Mouse (Mus musculus): ENCODE data around the gene Tmem223. TPM values are rescaled to one million over a fixed set of nuclear protein-coding genes. Genes with fewer than 3 reads are reported as not detected.
A peak's percentile ranks its signal among the peaks of the same experiment; 100 is the strongest.

Tmem223 gene
- total RNA-seq, 4 experiments from 2014 or later = 58.9 to 78.6 (median 67.2) TPM

DNA sequence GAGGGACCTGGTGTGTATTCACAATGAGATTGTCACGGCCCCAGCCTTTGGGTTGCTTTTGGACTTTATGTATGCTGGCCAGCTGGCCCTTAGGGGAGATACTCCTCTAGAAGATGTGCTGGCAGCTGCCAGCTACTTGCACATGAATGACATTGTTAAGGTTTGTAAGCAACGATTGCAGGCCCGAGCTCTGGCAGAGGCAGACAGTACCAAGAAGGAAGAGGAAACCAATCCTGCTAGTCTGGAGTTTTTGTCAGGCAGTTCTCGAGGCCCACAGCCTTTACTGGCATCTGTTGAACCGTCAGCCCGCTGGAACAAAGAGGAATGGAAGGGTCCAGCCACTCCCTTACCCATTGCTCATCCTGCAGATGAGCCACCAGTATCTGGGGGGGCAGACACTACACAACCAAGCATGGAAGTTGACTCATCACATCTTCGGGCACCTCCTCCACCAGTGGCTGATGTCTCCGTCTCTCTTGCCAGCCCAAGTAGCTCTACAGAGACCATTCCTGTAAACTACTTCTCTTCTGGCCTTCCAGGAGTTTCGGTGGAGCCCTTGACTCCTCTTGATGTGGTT lies 32.5 kb downstream of the Tmem223 start:
- DNase-seq (ENCODE audit: low spot score in 2 of 2) = no peak

GRCm38 (mm10) chr19:8803879-8804660 lies 33.3 kb downstream of the Tmem223 start:
- no peak for DNase-seq (ENCODE audit: low spot score in 2 of 2)

DNA sequence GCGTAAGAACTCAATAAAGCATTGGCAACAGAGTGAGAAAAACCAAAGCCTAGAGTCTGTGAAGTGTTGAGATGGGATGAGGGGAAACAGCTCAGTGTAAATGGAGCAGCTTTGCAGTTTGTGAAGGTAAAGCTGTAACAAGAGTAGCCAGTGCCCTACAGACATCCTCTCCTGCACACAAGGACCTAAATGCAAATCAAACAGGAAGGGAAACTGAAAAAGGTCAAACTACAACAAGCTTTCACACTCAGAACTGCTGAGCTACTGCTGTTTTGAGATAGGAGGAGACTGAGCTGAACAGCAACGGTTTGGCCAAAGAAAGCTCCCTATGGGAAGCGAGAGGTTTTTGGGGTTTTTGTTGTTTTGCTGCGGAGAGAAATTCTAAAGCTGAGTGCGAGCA lies 36.0 kb downstream of the Tmem223 start:
- no peak for DNase-seq (ENCODE audit: low spot score in 2 of 2)

DNA sequence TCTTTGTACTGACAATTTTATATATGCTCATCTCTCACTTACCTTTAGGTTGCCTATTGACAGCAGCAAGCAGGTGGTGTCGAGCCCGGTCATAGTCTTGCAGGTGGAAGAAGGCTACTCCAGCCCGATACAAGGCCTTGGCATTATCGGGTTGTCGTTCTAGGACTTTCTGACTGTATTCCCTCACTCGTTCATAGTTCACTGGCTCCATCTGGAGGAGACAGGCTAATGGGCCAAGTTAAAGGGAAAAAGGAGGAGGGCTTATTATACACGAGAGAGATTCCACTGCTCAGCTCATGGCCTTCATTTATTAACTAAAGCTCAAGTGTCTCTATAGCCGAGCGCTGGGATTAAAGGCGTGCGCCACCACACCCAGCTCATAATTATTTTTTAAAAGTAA lies 45.0 kb downstream of the Tmem223 start:
- no peak for DNase-seq (ENCODE audit: low spot score in 2 of 2)

DNA sequence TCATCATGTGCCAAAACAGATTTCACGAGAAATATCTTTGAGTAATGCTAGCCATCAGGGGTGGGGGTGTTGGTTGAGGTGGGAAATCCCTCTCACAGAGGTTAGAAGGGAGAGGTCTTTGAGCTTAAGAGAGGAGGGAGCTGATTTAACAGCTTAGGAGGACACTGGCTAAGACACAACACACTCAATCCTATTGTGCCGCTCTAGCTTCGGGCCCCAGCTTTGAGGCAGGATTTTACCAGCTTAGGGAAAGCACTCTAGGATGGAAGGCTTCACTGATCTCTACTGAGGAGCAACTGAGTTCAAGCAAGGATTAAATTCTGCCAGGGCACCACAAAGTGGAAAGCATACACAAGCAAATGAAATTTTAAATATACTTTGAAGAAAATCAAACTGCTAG lies 46.2 kb downstream of the Tmem223 start:
- no peak for DNase-seq (ENCODE audit: low spot score in 2 of 2)

DNA sequence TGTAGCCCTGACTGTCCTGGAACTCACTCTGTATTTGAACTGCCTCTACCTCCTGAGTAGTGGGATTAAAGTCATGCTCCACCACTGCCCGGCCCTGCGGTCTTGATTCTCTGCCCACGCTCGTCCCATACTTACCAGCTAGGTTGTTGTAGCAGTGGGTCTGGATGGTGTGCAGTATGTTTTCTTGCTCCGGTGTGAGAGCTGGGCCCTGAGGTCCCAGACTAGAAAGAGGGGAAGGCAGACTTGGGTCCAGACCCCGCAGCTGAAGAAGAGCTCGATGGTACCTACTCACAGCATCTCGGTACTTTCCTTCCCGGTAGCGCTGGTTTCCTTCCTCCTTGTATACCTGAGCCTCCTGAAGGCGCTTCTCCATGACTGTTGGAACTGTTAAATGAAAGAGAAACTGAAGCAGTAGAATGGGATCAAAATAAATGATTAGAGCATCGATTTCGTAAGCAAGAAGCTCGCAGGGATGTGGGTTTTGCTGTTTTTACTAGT lies 47.6 kb downstream of the Tmem223 start:
- DNase-seq (ENCODE audit: low spot score in 2 of 2) = no peak

DNA sequence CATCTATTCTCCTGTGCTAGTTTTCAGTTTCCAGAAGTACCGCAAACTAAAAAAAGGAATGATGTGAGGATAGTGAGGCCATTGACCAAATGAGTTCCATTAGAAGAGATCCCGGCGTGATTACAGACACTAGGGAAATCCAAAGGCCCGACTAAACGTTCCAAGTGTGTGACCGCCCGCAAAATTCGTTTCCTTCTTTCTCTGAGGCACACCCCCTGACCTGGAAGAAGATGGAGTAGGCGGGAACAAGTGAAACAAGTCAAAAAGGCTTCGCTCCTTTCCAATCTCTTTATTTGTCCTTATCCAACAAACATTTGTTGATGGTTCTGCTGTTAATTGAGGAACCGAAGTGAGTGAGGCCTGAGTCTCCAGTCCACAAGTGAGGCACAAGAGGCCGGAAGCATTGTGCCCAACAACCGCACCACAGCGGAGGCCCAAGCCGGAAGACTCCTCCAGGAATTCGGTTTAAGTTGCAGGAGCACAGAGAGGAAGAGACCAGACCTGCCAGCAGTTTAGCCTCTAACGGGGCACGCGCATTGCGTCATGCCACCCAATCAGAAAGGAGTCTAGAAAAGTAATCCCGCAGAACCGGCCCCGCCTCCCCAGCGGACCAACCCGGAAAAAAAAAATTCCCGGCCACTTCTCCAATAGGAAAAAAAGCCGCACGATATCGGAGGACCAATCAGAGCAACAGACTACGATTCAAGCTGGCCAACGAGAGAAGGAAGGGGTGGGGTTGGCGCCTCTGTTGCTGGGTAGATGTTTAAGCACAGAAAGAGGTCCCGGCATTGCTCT lies 48.2 kb downstream of the Tmem223 start, which contains the start of gene Ttc9c:
Gene Ttc9c (minus strand): TSS at position 533 of the 795 bp plus-strand sequence.
- peak; percentile 94 to 99 for DNase-seq (ENCODE audit: low spot score in 2 of 2)

DNA sequence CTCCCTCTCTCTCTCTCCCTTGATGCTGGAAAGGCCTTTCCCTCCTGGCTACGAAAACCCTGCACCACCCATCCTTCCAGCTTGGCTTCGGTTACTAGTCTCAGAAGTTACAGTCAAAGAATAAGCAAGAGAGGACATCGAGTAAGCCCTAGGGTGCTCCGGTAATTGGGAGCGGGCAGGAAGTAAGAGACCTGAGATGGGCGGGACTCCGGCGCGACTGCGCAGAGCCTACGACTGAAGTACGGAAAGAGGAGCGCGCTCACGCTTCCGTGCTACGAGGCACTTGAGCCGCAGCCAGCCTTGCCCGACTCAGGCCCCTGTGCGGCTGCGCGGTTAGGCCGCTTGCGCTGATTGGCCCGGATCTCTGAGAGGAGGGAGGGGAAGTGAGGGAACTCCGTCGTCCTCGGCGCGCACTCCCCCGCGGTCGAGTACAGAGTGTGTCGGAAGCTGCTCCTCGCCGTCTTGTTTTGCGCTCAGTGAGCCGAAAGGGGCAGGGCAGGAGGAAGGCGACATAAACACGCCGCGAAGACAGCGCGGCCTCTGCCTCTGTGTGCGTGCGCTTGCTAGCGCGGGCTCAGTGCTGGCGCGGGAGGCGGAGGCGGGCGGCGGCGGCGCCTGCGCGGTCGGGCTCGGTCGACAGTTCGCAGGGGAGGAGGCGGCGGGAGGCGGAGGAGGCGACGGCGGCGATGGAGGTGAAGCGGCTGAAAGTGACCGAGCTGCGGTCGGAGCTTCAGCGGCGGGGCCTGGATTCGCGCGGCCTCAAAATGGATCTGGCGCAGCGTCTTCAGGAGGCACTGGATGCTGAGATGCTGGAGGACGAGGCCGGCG lies 49.0 kb downstream of the Tmem223 start, which contains the start of gene Hnrnpul2:
Gene Hnrnpul2 (plus strand): TSS at position 415 of the 828 bp plus-strand sequence.
- peak; percentile 96 to 99 for DNase-seq (ENCODE audit: low spot score in 2 of 2)

- peak in 1 of 2 experiments; percentile 52 for DNase-seq (ENCODE audit: low spot score in 2 of 2)
Observed at GRCm38 (mm10) chr19:8820424-8820956, 49.7 kb downstream of the Tmem223 start.

DNA sequence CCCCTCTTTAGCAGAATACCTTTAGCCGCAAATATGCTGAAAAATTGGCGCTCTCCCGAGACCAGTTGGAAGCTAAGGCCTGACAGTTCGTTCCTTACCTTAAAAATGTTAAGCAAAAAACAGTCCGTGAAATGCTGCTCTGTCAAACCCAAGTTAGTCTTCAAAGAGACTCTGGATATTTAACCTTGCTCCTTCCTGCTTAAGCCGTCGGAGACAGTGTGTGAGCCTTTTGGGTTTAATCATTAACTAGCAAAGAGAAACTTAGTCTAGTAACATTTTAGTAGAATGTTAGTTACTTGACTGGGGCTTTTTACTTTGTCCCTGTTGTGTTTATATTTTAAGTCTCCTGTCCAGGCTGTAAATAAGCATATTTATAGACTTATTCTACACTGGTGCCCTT lies 50.4 kb downstream of the Tmem223 start:
- DNase-seq (ENCODE audit: low spot score in 2 of 2) = no peak

Small RNA genes lying within 50 kb of the gene (microRNA-seq; reads per million reads assigned to microRNA genes)
- gene Mir6992 = 0 reads per million in 2 experiments

Other genes starting within 250 kb of the Tmem223 start
- 10 to 100 TPM; 11.5 to 15.9 (median 14.1) TPM for gene Slc22a8, start 179.7 kb upstream of the Tmem223 start, total RNA-seq (2022)
- gene Slc22a6, start 153.0 kb upstream of the Tmem223 start, total RNA-seq (2022) = 1 to 10 TPM; 6.6 to 8.6 (median 7.8) TPM
- gene Chrm1, start 107.2 kb upstream of the Tmem223 start, total RNA-seq (2022) = 100 to 1,000 TPM; 131 to 142 (median 136) TPM
- 100 to 1,000 TPM; 147 to 155 (median 150) TPM for gene Slc3a2, start 47.6 kb upstream of the Tmem223 start, total RNA-seq (2022)
- gene Wdr74, start 35.2 kb upstream of the Tmem223 start, total RNA-seq (2022) = 10 to 100 TPM; 43.0 to 47.5 (median 45.1) TPM
- 1 to 10 TPM in 2 of 4 experiments, not detected in 2; 1.4 to 2.0 TPM for gene 1700092M07Rik, start 30.3 kb upstream of the Tmem223 start, total RNA-seq (2022)
- 10 to 100 TPM; 59.6 to 66.4 (median 65.6) TPM for gene Stx5a, start 29.6 kb upstream of the Tmem223 start, total RNA-seq (2022)
- gene Nxf1, start 13.9 kb upstream of the Tmem223 start, total RNA-seq (2022) = 10 to 100 TPM; 77.1 to 88.0 (median 80.2) TPM
- 10 to 100 TPM; 11.3 to 14.6 (median 12.4) TPM for gene Tmem179b, start 3.5 kb downstream of the Tmem223 start, total RNA-seq (2022)
- 10 to 100 TPM; 13.7 to 18.1 (median 15.9) TPM for gene Taf6l, start 15.4 kb downstream of the Tmem223 start, total RNA-seq (2022)
- gene Polr2g, start 27.6 kb downstream of the Tmem223 start, total RNA-seq (2022) = 100 to 1,000 TPM; 107 to 116 (median 109) TPM
- 1 to 10 TPM; 4.9 to 7.3 (median 5.8) TPM for gene Zbtb3, start 31.6 kb downstream of the Tmem223 start, total RNA-seq (2022)
- gene Ttc9c, start 48.3 kb downstream of the Tmem223 start, total RNA-seq (2022) = 10 to 100 TPM; 38.5 to 40.8 (median 39.2) TPM
- gene Hnrnpul2, start 49.0 kb downstream of the Tmem223 start, total RNA-seq (2022) = 100 to 1,000 TPM; 113 to 120 (median 118) TPM
- not detected for gene AC129217.1, start 58.8 kb downstream of the Tmem223 start, total RNA-seq (2022)
- 100 to 1,000 TPM; 100 to 111 (median 105) TPM for gene Bscl2, start 66.5 kb downstream of the Tmem223 start, total RNA-seq (2022)
- 100 to 1,000 TPM; 153 to 200 (median 171) TPM for gene Gng3, start 68.2 kb downstream of the Tmem223 start, total RNA-seq (2022)
- gene Lrrn4cl, start 79.8 kb downstream of the Tmem223 start, total RNA-seq (2022) = 1 to 10 TPM in 2 of 4 experiments, under 1 TPM in 2; 0.68 to 1.5 (median 0.96) TPM
- 100 to 1,000 TPM; 110 to 127 (median 113) TPM for gene Ubxn1, start 100.5 kb downstream of the Tmem223 start, total RNA-seq (2022)
- 10 to 100 TPM; 30.4 to 37.2 (median 33.3) TPM for gene Uqcc3, start 109.9 kb downstream of the Tmem223 start, total RNA-seq (2022)
- 1 to 10 TPM; 4.7 to 9.0 (median 6.3) TPM for gene Lbhd1, start 112.7 kb downstream of the Tmem223 start, total RNA-seq (2022)
- gene Gm49403, start 112.9 kb downstream of the Tmem223 start, total RNA-seq (2022) = not detected
- gene 1810009A15Rik, start 117.9 kb downstream of the Tmem223 start, total RNA-seq (2022) = 10 to 100 TPM; 20.8 to 25.2 (median 21.8) TPM
- gene Gm49416, start 117.9 kb downstream of the Tmem223 start, total RNA-seq (2022) = 1 to 10 TPM; 1.4 to 5.6 (median 2.6) TPM
- gene Ints5, start 122.0 kb downstream of the Tmem223 start, total RNA-seq (2022) = 10 to 100 TPM; 21.7 to 24.9 (median 22.1) TPM
- 100 to 1,000 TPM in 3 of 4 experiments, 10 to 100 TPM in 1; 100.0 to 104 (median 103) TPM for gene Ganab, start 127.1 kb downstream of the Tmem223 start, total RNA-seq (2022)
- 100 to 1,000 TPM; 155 to 175 (median 172) TPM for gene B3gat3, start 149.4 kb downstream of the Tmem223 start, total RNA-seq (2022)
- gene Rom1, start 158.4 kb downstream of the Tmem223 start, total RNA-seq (2022) = 10 to 100 TPM in 1 of 4 experiments, 1 to 10 TPM in 3; 7.9 to 10.1 (median 8.9) TPM
- gene Eml3, start 158.6 kb downstream of the Tmem223 start, total RNA-seq (2022) = 10 to 100 TPM; 12.6 to 15.3 (median 13.8) TPM
- 10 to 100 TPM; 46.8 to 53.8 (median 50.4) TPM for gene Mta2, start 170.9 kb downstream of the Tmem223 start, total RNA-seq (2022)
- 10 to 100 TPM; 20.5 to 26.0 (median 22.1) TPM for gene Tut1, start 182.9 kb downstream of the Tmem223 start, total RNA-seq (2022)
- 100 to 1,000 TPM; 224 to 271 (median 243) TPM for gene Eef1g, start 196.0 kb downstream of the Tmem223 start, total RNA-seq (2022)
- 10 to 100 TPM; 24.9 to 29.0 (median 27.5) TPM for gene Ahnak, start 218.3 kb downstream of the Tmem223 start, total RNA-seq (2022)

All from left cerebral cortex, adult 8-10 months (tissue).